Mouse (Mus musculus) kidney, adult 8-10 months (tissue): ENCODE data around the gene Tdpoz4.
"Not testable (repeated sequence)": the region's sequence is repeated elsewhere in the genome, so short reads cannot be mapped to it uniquely, and the experiment has no call there.

Source experiments
- DNase-seq, 2 experiments: peaks; one replicate each; pipeline ENCODE4 v3.0.0; 2022

Gene Tdpoz4

DNA sequence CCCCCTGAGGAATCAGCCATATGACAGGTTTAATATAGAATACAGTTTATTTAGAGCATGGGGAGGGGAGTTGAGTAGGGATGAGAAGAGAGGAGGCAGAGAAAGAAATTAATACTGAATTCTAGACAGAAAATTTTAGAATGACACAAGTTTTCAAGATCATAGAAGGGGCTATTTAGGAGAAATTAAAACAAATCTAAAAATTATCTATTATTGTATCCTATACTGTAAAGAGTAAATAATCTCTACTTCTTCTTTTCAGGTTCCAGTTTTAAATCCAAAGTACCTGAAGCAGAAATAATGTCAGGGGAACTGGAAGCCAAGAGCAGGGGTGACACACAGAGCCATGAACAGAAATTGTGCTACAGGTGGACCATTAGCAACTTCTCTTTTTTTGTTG lies at the start of gene Tdpoz4:
Gene Tdpoz4, plus strand, starts transcription at position 301 of the 400 bp plus-strand sequence.
- DNase-seq: not testable (repeated sequence)

DNA sequence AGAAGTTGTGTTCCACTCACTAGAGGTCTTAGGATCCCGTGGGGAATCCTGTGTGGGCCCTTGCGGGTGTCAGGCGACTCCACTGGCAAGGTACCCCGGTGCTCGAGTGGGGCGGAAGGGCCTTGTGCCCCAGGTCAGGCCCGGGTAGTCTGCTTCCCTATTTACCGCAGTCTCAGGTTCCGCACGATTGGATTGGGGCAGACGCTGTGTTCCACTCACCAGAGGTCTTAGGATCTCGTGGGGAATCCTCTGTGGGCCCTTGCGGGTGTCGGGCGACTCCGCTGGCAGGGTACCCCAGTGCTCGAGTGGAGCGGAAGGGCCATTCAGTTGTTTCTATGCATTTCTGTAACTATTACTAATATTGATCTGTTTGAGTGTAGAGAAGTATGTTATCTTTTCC lies 42.2 kb upstream of the Tdpoz4 start:
- not testable (repeated sequence) for DNase-seq

DNA sequence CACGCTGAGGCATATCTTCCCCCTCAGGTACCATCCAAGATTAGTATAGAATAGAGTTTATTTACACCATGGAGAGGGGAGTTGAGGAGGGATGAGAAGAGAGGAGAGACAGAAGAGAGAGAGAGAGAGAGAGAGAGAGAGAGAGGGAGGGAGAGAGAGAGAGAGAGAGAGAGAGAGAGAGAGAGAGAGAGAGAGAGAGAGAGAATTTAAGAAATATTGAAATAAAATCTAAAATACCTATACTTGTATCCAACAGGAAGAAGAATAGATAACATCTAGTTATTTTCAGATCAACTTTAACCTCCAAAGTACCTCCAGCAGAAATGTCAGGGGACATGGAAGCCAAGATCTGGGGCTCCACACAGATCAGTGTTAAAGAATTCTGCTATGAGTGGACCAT lies 23.5 kb upstream of the Tdpoz4 start, which contains the start of gene Gm5773:
Gene Gm5773, plus strand, starts transcription at position 301 of the 400 bp plus-strand sequence.
- DNase-seq: not testable (repeated sequence)

DNA sequence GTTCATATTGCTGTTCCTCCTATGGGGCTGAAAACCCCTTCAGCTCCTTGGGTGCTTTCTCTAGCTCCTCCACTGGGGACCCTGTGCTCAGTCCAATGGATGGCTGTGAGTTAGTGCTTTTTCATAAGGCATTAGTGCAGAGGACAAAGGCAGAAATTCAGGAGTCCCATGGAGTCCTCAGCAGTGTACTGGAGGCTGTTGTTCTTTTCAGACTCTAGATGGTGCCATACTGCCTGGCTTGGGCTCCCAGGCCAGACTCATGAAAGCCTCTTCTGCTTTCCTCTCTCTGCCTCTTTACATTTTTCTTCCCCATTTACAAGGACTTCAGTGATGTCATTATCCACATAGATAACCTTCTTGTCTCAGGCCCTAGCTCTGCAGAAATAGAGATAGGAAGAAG lies 17.1 kb downstream of the Tdpoz4 start:
- DNase-seq: not testable (repeated sequence)

DNA sequence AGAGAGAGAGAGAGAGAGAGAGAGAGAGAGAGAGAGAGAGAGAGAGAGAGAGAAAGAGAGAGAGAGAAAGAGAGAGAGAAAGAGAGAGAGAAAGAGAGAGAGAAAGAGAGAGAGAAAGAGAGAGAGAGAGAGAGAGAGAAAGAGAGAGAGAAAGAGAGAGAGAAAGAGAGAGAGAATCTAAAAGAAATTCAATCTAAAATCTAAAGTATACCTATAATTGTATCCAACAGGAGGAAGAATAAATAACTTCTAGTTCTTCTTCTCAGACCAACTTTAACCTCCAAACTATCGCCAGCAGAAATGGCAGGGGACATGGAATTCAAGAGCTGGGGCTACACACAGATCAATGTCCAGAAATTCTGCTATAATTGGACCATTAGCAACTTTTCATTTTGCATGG lies 29.5 kb downstream of the Tdpoz4 start, which contains the start of gene Tdpoz3:
Gene Tdpoz3, plus strand, starts transcription at position 301 of the 400 bp plus-strand sequence.
- not testable (repeated sequence) for DNase-seq
